Mouse (Mus musculus) small intestine, adult 2 months (tissue): ENCODE data around the gene Adgrb3. TPM values are rescaled to one million over a fixed set of nuclear protein-coding genes. Genes with fewer than 3 reads are reported as not detected.

ENCODE experiments used
- H3K27ac ChIP-seq: fragments of 200-500 bp; 2 replicates; pipeline ENCODE4 v1.5.1; 2012; ENCODE audit warnings: low read depth, low read length, control low read depth, inconsistent platforms; ENCODE audit not compliant: insufficient read depth
- H3K27me3 ChIP-seq: fragments of 200-500 bp; 2 replicates; pipeline ENCODE4 v1.6.1; 2012; ENCODE audit warnings: mild to moderate bottlenecking, moderate library complexity, low read length, inconsistent platforms; ENCODE audit not compliant: control insufficient read depth, insufficient read depth
- H3K36me3 ChIP-seq: fragments of 200-500 bp; 2 replicates; pipeline ENCODE4 v1.6.1; 2012; ENCODE audit warnings: mild to moderate bottlenecking, low read length, control low read depth, inconsistent platforms; ENCODE audit not compliant: control insufficient read depth, insufficient read depth
- H3K4me1 ChIP-seq: fragments of 200-500 bp; 2 replicates; pipeline ENCODE4 v1.6.1; 2012; ENCODE audit warnings: low read length, inconsistent platforms, mixed read lengths; ENCODE audit not compliant: control insufficient read depth, insufficient read depth, insufficient read length
- H3K4me3 ChIP-seq: fragments of 200-500 bp; 2 replicates; pipeline ENCODE4 v1.5.1; 2012; ENCODE audit warnings: low read depth, mild to moderate bottlenecking, control low read depth, inconsistent platforms, low read length, moderate library complexity
- CTCF ChIP-seq: fragments of 200-500 bp; IDR thresholded peaks from 2 replicates; pipeline ENCODE4 v1.5.1; 2012; ENCODE audit warnings: low read depth, mild to moderate bottlenecking, control low read depth, inconsistent platforms, low read length, moderate library complexity, mixed read lengths; ENCODE audit not compliant: insufficient replicate concordance, insufficient read length; ENCODE audit errors: extremely low read depth
- POLR2A ChIP-seq: fragments of 200-500 bp; IDR thresholded peaks from 2 replicates; pipeline ENCODE4 v1.6.1; 2012; ENCODE audit warnings: low read depth, mild to moderate bottlenecking, control low read depth, inconsistent platforms, low read length, moderate library complexity
- WGBS: fragments of 180-500 bp; shearing (Covaris S2); methylation state at CpG from one replicate; pipeline ENCODE4 v1.1.7; 2018; 5-methylcytosine and 5-hydroxymethylcytosine counted together
- polyA plus RNA-seq: library from polyadenylated mRNA; depleted of rRNA; stranded (reverse); fragments of >200 nt; gene quantifications from 2 replicates; pipeline ENCODE4 v1.2.3, GENCODE M21; 2012

Gene Adgrb3
- polyA plus RNA-seq, 1 experiment, result 0.05 TPM

GRCm38 (mm10) chr1:25310066-25310465 lies 519.4 kb downstream of the Adgrb3 start:
- H3K4me1 ChIP-seq, result no peaks in the 10 kb centered on the region
- WGBS, result 39% methylated on average over 2 of the region's 2 CpGs
- H3K27me3 ChIP-seq, result no peaks in the 10 kb centered on the region
- no peaks in the 10 kb centered on the region for H3K36me3 ChIP-seq
- no peak overlapping the region for H3K27ac ChIP-seq
- no peak overlapping the region for H3K4me3 ChIP-seq
- no peak for TF ChIP-seq CTCF
- no peak for TF ChIP-seq POLR2A

DNA sequence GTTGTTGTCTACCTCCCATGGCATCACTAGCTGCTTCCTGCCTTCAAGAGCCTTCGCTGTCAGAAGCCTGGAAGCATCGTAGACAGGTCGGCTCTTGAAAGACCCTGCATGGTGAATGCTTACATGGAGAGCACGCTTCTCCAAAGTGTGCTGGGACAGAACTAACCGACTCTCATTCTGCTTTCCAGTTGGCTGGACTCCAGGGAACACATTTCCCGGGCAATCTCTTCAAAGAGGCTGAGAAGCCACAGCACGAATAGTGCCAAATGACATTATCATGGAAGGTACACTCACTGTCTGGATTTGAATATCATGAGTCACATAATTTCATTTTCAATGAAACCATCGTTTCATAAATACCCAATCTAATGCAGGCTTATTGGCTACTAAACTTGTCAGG lies 548.0 kb downstream of the Adgrb3 start:
- Histone ChIP-seq H3K27me3 (no peaks in the 10 kb centered on the region), H3K36me3 (no peaks in the 10 kb centered on the region), H3K4me3 (no peak overlapping the region), H3K27ac (no peak overlapping the region), H3K4me1 (no peaks in the 10 kb centered on the region)
- whole genome bisulfite sequencing, result 81% methylated on average over 8 of the region's 8 CpGs
- TF ChIP-seq POLR2A (no peak), CTCF (no peak)

DNA sequence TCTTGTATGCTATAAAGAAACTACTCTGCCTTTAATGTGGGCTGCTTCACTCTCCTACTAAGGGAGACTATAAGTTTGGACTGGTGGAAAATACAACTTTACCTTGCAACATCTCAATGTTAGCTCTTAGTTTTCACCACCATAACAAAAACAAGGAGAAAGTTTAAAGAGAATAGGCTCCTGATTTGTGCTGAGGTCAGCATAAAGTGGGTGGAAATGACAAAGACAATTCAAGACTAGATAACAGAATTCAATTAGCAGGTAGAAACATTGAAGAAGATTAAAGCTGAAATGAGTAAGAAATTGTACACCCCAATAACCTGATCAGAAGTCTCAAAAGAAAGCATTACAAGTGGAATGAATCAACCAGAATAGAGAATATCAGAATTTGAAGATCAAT lies 578.9 kb downstream of the Adgrb3 start:
- TF ChIP-seq CTCF (no peak), POLR2A (no peak)
- Histone ChIP-seq H3K27me3 (no peaks in the 10 kb centered on the region), H3K36me3 (no peaks in the 10 kb centered on the region), H3K27ac (no peak overlapping the region), H3K4me3 (no peak overlapping the region), H3K4me1 (no peaks in the 10 kb centered on the region)

DNA sequence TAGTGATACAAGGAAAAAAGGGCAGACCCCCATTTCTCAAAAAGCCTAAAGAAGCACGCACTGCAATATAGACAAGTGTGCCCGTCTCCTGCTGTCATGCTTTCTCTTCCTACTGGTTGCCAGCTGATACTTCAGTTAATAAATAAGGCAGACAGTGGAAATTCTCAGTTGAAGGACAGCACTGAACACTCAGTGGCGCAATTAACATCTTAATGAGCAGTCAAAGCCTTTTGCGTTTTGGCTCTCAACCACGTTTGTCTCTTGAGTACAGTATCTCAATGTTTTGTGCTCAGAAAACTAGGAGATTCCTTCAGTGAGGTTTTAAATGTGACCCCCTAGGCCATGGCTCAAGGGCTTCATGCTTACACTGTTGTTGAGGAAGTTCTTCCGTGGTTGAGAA lies 587.1 kb downstream of the Adgrb3 start:
- Histone ChIP-seq H3K36me3 (no peaks in the 10 kb centered on the region), H3K4me3 (no peak overlapping the region), H3K27ac (no peak overlapping the region), H3K27me3 (no peaks in the 10 kb centered on the region), H3K4me1 (no peaks in the 10 kb centered on the region)
- 76% methylated on average over 6 of the region's 6 CpGs for WGBS
- TF ChIP-seq CTCF, result no peak
- no peak for TF ChIP-seq POLR2A

DNA sequence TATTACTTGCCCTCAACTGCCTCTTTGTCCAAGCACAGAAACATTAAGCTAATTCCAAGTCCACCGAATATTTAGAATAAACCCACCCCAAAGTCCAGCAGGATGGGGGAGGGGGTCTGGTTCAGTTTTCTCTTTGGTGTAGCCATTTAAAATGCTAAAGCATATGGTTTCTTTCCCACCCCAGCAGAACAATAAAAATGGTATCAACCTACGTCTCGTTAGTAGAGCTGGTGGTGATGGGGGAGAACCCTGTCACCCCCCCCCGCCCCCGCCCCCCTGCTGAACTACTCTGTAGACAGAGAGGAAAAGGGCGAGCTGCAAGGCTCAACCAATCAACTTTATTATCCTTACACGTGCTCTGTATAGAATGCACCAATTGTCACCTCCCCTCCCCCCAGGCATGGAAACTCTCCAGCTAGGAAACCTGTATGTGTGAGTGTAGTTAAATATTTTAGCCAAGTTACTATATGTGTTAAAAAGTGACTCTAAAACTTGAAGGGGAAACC lies 600.2 kb downstream of the Adgrb3 start:
- Histone ChIP-seq H3K27me3 (no peaks in the 10 kb centered on the region), H3K36me3 (no peaks in the 10 kb centered on the region), H3K4me3 (no peak overlapping the region), H3K4me1 (no peaks in the 10 kb centered on the region), H3K27ac (no peak overlapping the region)
- WGBS, result 36% methylated on average over 7 of the region's 7 CpGs
- no peak for TF ChIP-seq POLR2A
- no peak for TF ChIP-seq CTCF

DNA sequence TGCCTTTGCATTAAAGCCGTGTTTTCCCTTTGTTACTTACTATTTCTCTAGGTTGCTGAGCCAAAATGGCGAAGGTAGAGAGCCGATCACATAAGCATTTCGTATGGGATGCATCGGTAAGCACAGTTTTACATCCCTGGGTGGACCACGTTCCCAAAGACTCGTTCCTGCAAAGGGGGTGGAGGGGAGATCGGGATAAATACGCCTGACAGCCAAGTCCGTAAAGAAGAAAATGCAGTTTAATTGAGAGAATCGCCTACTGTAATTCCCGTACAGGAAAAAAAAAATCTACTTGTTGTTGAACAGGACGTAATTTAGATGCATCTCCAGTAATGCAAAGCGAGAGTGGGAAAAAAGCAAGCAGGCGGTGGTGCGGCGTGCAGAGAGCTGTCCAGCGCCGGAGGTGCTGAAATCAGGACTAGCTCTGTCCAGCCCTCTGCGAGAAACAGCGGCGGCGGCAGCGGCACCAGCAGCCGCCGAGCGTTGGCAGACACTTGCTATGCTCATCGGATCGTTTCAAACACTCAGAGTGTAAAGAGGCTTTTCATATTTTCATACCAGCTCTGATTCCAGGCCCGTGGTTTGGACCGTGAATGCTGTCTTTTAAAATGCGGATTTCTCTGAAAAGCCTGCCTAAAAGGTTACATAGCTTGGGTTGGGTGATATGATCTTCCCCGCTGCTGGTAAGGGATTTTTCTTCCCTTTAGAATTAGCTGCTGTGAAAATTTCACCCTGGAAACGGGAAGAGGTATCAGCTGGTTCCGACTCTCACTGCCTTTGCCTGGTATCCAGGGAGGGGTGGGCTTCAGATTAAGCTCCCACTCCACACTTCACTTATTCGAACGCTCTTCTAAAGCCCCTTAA lies 600.9 kb downstream of the Adgrb3 start:
- no peaks in the 10 kb centered on the region for H3K4me1 ChIP-seq
- H3K36me3 ChIP-seq, result no peaks in the 10 kb centered on the region
- whole genome bisulfite sequencing, result 11% methylated on average over 37 of the region's 37 CpGs
- no peak for TF ChIP-seq CTCF
- no peak for TF ChIP-seq POLR2A
- H3K4me3 ChIP-seq, result no peak overlapping the region
- H3K27me3 ChIP-seq, result no peaks in the 10 kb centered on the region
- no peak overlapping the region for H3K27ac ChIP-seq

DNA sequence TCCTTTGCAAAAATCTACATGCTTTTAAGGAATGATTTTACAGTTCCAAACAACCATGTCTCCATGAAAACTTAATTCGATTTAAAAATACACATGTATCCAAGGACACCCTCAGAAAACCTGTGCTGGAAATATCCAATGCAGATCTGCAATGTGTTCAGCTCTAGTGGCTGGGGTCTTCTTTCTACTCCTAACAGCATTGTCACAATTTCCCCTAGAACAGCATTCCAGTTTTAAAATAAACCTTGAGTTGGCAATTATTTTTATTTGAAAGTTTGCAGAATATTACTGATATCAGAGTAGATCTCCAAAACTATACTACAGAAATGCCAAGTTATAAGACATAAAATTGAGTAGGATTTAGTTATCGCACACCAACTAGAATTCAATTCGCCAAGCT lies 601.6 kb downstream of the Adgrb3 start:
- TF ChIP-seq POLR2A (no peak), CTCF (no peak)
- Histone ChIP-seq H3K4me1 (no peaks in the 10 kb centered on the region), H3K36me3 (no peaks in the 10 kb centered on the region), H3K4me3 (no peak overlapping the region), H3K27me3 (no peaks in the 10 kb centered on the region), H3K27ac (no peak overlapping the region)
- WGBS, result 50% methylated on average over 3 of the region's 3 CpGs
